In genomic region chr17:80546846-80547245, GRCm38 (mm10) we compare ENCODE assay signal across 26 mouse cellular contexts. TPM values are rescaled to one million over a fixed set of nuclear protein-coding genes. Genes with fewer than 3 reads are reported as not detected.
"Had no signal": no experiment of that assay in that cellular context is flagged by ENCODE, and none has a peak within 500 bp of the region (broad histone marks: within the 10 kb centered on the region; RNA-seq: fewer than 3 reads in every experiment).

No protein-coding gene starts in this region.

- DNase-seq: gastrocnemius, adult 2 months; gastrocnemius, postnatal 10 days; gastrocnemius, postnatal 25 days; heart, adult 18-20 months; heart, postnatal 10 days; kidney, adult 11 months; kidney, adult 2 months; kidney, adult 9 months; kidney, postnatal 14 days; kidney, postnatal 36 days; layer of hippocampus, adult 9-11 months; layer of hippocampus, postnatal 36 days; left cerebral cortex, postnatal 4 days; liver had no signal

- H3K9ac ChIP-seq: heart, embryonic 12.5 days; hindbrain, embryonic 13.5 days; hindbrain, embryonic 15.5 days; kidney, embryonic 15.5 days; limb, embryonic 12.5 days; liver, embryonic 14.5 days had no signal

- H3K36me3 ChIP-seq: heart, embryonic 12.5 days; hindbrain, embryonic 13.5 days; hindbrain, embryonic 15.5 days; kidney, embryonic 15.5 days; limb, embryonic 12.5 days had no signal

- ATAC-seq: hindbrain, postnatal 0 days; intestine, embryonic 16.5 days had no signal

- H3K4me3 ChIP-seq: gastrocnemius, adult 2 months; heart, embryonic 12.5 days; hindbrain, embryonic 13.5 days; hindbrain, embryonic 15.5 days; kidney, embryonic 15.5 days; limb, embryonic 12.5 days had no signal

- H3K4me1 ChIP-seq: heart, embryonic 12.5 days; hindbrain, embryonic 13.5 days; hindbrain, embryonic 15.5 days; kidney, embryonic 15.5 days; limb, embryonic 12.5 days had no signal

- H3K4me2 ChIP-seq: heart, embryonic 12.5 days; hindbrain, embryonic 13.5 days; hindbrain, embryonic 15.5 days; kidney, embryonic 15.5 days; limb, embryonic 12.5 days; liver, embryonic 11.5 days had no signal

- H3K27ac ChIP-seq: gastrocnemius, adult 2 months; hindbrain, embryonic 13.5 days; hindbrain, embryonic 15.5 days; hindbrain, postnatal 0 days; kidney, embryonic 15.5 days; kidney, postnatal 0 days; limb, embryonic 12.5 days; liver, embryonic 14.5 days had no signal

- H3K9me3 ChIP-seq: heart, embryonic 12.5 days; hindbrain, embryonic 13.5 days; hindbrain, embryonic 15.5 days; kidney, embryonic 15.5 days; limb, embryonic 12.5 days had no signal

- H3K27me3 ChIP-seq: heart, embryonic 12.5 days; hindbrain, embryonic 13.5 days; hindbrain, embryonic 15.5 days; kidney, embryonic 15.5 days; limb, embryonic 12.5 days had no signal

RNA-seq across cellular contexts. Expression of gene Cdkl4, which starts 30.8 kb away (rescaled TPM):
- total RNA-seq: gastrocnemius, postnatal 25 days; heart, postnatal 10 days; hematopoietic stem cell, adult 5-6 weeks had no signal
- polyA plus RNA-seq: heart, embryonic 14.5 days had no signal
